Mouse (Mus musculus) kidney, embryonic 16.5 days (tissue): ENCODE data around the gene Actr3b. TPM values are rescaled to one million over a fixed set of nuclear protein-coding genes. Genes with fewer than 3 reads are reported as not detected.
"Not testable (repeated sequence)": the region's sequence is repeated elsewhere in the genome, so short reads cannot be mapped to it uniquely, and the experiment has no call there.

Experiments
- ATAC-seq: fragments of 200-750 bp; cut with Nextera tagmentation; 2 replicates; pipeline ENCODE4 v1.8.0; 2017; ENCODE audit warnings: moderate TSS enrichment; ENCODE audit not compliant: low FRiP score, low TSS enrichment
- H3K27ac ChIP-seq: fragments of 300-500 bp; sonication (generic); 2 replicates; pipeline ENCODE4 v1.5.1; 2014; ENCODE audit warnings: low read length
- H3K27me3 ChIP-seq: fragments of 300-500 bp; sonication (generic); 2 replicates; pipeline ENCODE4 v1.6.1; 2014; ENCODE audit warnings: low read length, control low read depth, mixed read lengths; ENCODE audit not compliant: insufficient read depth
- H3K36me3 ChIP-seq: fragments of 300-500 bp; sonication (generic); 2 replicates; pipeline ENCODE4 v1.6.1; 2014; ENCODE audit warnings: low read length, control low read depth, mixed read lengths; ENCODE audit not compliant: insufficient read depth
- H3K4me1 ChIP-seq: fragments of 300-500 bp; sonication (generic); 2 replicates; pipeline ENCODE4 v1.6.1; 2014; ENCODE audit warnings: low read length, control low read depth, mixed read lengths; ENCODE audit not compliant: insufficient read depth
- H3K4me2 ChIP-seq: fragments of 300-500 bp; sonication (generic); replicated peaks from 2 replicates; pipeline ENCODE4 v1.6.1; 2014; ENCODE audit warnings: low read depth, low read length
- H3K4me3 ChIP-seq: fragments of 300-500 bp; sonication (generic); 2 replicates; pipeline ENCODE4 v1.5.1; 2014; ENCODE audit warnings: mild to moderate bottlenecking, low read length
- H3K9ac ChIP-seq: fragments of 300-500 bp; sonication (generic); replicated peaks from 2 replicates; pipeline ENCODE4 v1.6.1; 2014; ENCODE audit warnings: low read length
- H3K9me3 ChIP-seq: fragments of 300-500 bp; sonication (generic); 2 replicates; pipeline ENCODE4 v1.6.1; 2016; ENCODE audit warnings: low read length, control low read depth
- WGBS: fragments of 180-500 bp; shearing (Covaris S2); extraction: QIAGEN DNeasy Blood & Tissue Kit; methylation state at CpG from one replicate; pipeline ENCODE4 v1.1.7; 2014; 5-methylcytosine and 5-hydroxymethylcytosine counted together
- polyA plus RNA-seq: library from polyadenylated mRNA; unstranded; fragments of >200 nt; fragmentation: Nextera tagmentation; extraction: Ambion mirVana; gene quantifications from 2 replicates; pipeline ENCODE4 v1.2.1, GENCODE M21; 2015

The Actr3b gene
- polyA plus RNA-seq = 4.9 and 6.2 TPM in 2 replicates

DNA sequence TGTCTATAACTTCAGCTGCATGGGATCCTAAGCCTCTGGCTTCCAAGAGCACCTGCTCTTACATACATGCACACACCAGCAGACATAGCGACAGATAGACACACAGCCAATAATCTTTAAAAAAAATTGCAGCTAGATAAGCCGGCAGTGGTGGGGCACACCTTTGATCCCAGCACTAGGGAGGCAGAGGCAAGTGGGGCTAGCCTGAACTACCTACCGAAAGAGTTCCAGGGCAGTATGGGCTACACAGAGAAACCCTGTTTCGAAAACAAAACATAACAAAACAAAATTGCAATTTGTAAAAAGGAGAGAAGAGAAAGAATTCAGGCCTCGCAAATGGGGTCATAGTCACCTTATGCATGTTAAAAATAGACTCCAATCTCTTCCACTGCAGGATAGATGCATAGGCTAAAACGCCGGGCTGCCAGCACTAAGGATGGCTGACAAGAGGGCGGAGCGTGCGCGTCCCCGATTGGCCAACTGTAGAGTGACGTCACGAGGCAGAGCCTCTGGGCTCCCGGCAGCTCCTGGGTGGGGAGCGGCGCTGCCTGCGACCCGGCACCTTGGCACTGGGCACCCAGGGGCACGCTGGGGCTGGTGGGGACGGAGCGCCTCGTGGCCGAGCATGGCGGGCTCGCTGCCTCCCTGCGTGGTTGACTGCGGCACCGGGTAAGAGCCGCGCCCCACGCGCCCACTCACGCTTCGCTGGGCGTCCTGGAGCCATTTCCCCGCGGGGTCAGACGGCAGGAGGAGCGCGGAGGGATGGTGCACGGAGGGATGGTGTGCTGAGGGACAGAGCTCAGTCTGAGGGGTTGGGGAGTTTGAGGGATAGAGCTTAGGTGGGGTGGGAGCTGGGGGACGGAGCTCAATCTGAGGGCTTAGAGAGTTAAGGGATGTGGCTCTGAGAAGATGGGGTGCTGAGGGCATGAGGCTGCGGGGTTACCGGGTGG is at the start of gene Actr3b:
TSS of gene Actr3b (plus strand) at position 538 of the 950 bp plus-strand sequence.
- Histone ChIP-seq H3K27me3 (peaks cover 2% of the 10 kb centered on the region; the same call in 1 of the 2 replicates), H3K27ac (no peak within 1 kb of the TSS), H3K9ac (peak within 1 kb of the TSS; percentile 59), H3K4me2 (peak within 1 kb of the TSS; percentile 87), H3K4me3 (peak within 1 kb of the TSS; percentile 59), H3K4me1 (peaks cover 11% of the 10 kb centered on the region), H3K36me3 (no peaks in the 10 kb centered on the region), H3K9me3 (no peaks in the 10 kb centered on the region)
- 2% methylated on average over 45 of the region's 45 CpGs for WGBS
- ATAC-seq = peak; percentile 97

DNA sequence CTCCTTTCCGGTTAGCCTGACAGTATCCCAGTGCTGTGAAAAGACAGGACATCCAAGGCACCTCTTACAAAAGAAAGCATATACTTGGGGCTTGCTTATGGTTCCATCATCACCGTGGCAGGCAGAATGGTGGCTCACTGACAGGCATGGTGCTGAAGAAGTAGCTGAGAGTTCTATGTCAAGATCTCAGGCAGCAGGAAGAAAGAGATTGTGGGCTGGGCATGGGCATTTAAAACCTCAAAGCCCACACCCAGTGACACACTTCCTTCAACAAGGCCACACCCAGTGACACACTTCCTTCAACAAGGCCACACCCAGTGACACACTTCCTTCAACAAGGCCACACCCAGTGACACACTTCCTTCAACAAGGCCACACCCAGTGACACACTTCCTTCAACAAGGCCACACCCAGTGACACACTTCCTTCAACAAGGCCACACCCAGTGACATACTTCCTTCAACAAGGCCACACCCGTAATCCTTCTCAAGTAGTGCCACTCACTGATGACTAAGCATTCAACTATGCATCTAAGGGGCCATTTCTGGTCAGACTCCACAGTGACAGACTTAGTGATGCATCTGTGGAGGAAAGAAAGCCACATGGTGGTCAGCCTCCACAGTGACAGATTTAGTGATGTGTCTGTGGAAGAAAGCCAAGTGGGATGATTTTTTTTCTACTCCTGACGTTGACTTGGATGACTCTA is 46.6 kb upstream of the Actr3b start:
- not testable (repeated sequence) for ATAC-seq, H3K9ac ChIP-seq, H3K36me3 ChIP-seq, H3K4me2 ChIP-seq, H3K27me3 ChIP-seq, H3K4me3 ChIP-seq, H3K9me3 ChIP-seq, H3K4me1 ChIP-seq, H3K27ac ChIP-seq
- WGBS = 87% methylated on average over 4 of the region's 4 CpGs

DNA sequence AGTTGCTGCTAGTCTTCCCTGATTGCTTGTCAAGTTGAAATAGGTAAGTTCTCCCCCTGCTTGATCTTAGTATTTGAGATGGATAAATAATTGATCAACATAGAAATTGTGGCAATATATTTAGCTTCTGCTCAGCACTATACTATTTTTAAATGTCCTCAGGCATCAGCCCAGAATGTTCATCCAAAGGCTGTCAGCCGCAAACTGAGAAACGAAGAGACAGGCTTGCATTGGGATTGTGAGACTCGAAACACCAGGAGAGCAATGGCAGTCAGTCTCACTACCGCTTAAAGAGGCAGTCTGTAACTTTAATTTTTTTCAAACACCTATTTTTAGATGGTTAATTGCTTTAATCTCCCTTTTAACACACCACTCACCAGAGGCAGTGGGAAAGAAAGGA is 40.4 kb upstream of the Actr3b start:
- Histone ChIP-seq H3K9ac (no peak overlapping the region), H3K4me3 (no peak overlapping the region), H3K9me3 (no peaks in the 10 kb centered on the region), H3K27me3 (no peaks in the 10 kb centered on the region), H3K4me1 (no peaks in the 10 kb centered on the region), H3K4me2 (no peak overlapping the region), H3K36me3 (no peaks in the 10 kb centered on the region), H3K27ac (no peak overlapping the region)
- no peak for ATAC-seq
- WGBS = 91% methylated on average over 4 of the region's 4 CpGs

GRCm38 (mm10) chr5:25723016-25723415 is 36.8 kb upstream of the Actr3b start:
- Histone ChIP-seq H3K27me3 (no peaks in the 10 kb centered on the region), H3K9me3 (no peaks in the 10 kb centered on the region), H3K9ac (no peak overlapping the region), H3K36me3 (no peaks in the 10 kb centered on the region), H3K27ac (no peak overlapping the region), H3K4me1 (no peaks in the 10 kb centered on the region), H3K4me2 (no peak overlapping the region), H3K4me3 (no peak overlapping the region)
- 77% methylated on average over 2 of the region's 2 CpGs for WGBS
- ATAC-seq = no peak

GRCm38 (mm10) chr5:25724134-25724675 is 35.6 kb upstream of the Actr3b start:
- Histone ChIP-seq H3K4me3 (no peak overlapping the region), H3K4me1 (no peaks in the 10 kb centered on the region), H3K9ac (no peak overlapping the region), H3K9me3 (no peaks in the 10 kb centered on the region), H3K27me3 (no peaks in the 10 kb centered on the region), H3K36me3 (no peaks in the 10 kb centered on the region), H3K4me2 (no peak overlapping the region), H3K27ac (no peak overlapping the region)
- 42% methylated on average over 1 of the region's 1 CpGs for WGBS
- ATAC-seq = no peak

GRCm38 (mm10) chr5:25734318-25734717 is 25.5 kb upstream of the Actr3b start:
- H3K27ac ChIP-seq = no peak overlapping the region
- 11% methylated on average over 1 of the region's 1 CpGs for WGBS
- H3K36me3 ChIP-seq = no peaks in the 10 kb centered on the region
- H3K9ac ChIP-seq = no peak overlapping the region
- H3K27me3 ChIP-seq = no peaks in the 10 kb centered on the region
- no peaks in the 10 kb centered on the region for H3K4me1 ChIP-seq
- H3K4me2 ChIP-seq = no peak overlapping the region
- no peak for ATAC-seq
- H3K4me3 ChIP-seq = no peak overlapping the region
- no peaks in the 10 kb centered on the region for H3K9me3 ChIP-seq

DNA sequence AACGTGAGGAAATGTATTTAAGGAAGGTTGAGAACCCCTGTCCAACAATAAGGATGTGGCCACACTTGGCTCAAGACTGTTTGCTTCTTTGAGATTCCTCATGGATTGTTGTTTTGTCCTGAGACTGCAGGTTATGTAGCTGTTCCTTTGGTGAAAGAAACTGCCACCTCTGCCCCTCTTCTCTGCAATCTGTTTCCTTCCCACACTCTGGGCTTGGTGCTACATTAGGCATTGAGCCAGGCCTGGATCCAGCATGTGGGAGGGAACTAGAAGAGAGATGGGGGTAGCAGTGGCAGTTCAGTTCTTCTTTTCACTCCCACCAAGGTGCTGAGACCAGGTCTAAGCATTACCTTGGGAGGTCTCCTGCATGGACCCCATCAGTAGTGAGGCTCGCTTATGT is 23.9 kb upstream of the Actr3b start:
- Histone ChIP-seq H3K4me1 (no peaks in the 10 kb centered on the region), H3K27ac (no peak overlapping the region), H3K4me3 (no peak overlapping the region), H3K9me3 (no peaks in the 10 kb centered on the region), H3K36me3 (no peaks in the 10 kb centered on the region), H3K9ac (no peak overlapping the region), H3K27me3 (no peaks in the 10 kb centered on the region), H3K4me2 (no peak overlapping the region)
- 74% methylated on average over 2 of the region's 2 CpGs for WGBS
- no peak for ATAC-seq

DNA sequence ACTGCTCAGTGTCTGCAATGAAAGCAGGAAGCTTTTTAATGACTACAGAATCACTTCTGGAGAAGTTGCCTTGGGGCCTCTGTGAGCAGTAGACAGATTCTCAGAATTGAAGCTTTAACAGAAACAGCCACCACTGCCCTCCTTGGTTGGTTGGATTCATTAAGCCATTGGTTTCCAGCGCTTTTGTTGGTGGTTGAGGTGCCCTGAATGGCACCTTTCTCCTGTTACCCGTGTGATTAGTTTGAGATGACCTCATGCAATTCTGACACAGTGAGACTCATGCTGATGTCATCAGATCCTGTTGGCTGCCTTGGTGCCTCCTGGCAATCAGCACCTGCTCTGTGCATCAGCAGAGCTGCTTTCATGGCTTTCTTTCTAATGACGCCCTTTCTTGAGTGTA is 21.3 kb upstream of the Actr3b start:
- Histone ChIP-seq H3K27ac (no peak overlapping the region), H3K4me3 (no peak overlapping the region), H3K9ac (no peak overlapping the region), H3K9me3 (no peaks in the 10 kb centered on the region), H3K36me3 (no peaks in the 10 kb centered on the region), H3K4me2 (no peak overlapping the region), H3K4me1 (no peaks in the 10 kb centered on the region), H3K27me3 (no peaks in the 10 kb centered on the region)
- ATAC-seq = no peak
- WGBS = 57% methylated on average over 3 of the region's 3 CpGs

DNA sequence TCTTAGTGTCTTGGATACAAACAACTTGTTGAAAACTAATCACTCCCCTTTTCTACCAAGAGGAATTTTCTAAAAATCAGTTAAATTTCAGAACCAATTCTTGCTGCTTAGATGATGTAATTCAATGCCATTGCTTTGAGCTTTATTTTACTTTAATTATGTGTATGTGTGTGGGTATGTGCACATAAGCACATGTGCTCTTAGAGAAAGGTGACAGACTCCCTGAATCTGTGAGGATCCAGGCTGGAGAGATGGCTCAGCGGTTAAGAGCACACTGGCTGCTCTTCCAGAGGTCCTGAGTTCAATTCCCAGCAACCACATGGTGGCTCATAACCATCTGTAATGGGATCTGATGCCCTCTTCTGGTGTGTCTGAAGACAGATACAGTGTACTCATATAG is 20.9 kb upstream of the Actr3b start:
- H3K27me3 ChIP-seq, H3K9me3 ChIP-seq, H3K36me3 ChIP-seq, H3K4me3 ChIP-seq, H3K9ac ChIP-seq, H3K27ac ChIP-seq, H3K4me2 ChIP-seq, H3K4me1 ChIP-seq, ATAC-seq: not testable (repeated sequence)
- 92% methylated on average over 1 of the region's 1 CpGs for WGBS
